Mouse (Mus musculus): ENCODE data around the gene Gpr85.

The Gpr85 gene

DNA sequence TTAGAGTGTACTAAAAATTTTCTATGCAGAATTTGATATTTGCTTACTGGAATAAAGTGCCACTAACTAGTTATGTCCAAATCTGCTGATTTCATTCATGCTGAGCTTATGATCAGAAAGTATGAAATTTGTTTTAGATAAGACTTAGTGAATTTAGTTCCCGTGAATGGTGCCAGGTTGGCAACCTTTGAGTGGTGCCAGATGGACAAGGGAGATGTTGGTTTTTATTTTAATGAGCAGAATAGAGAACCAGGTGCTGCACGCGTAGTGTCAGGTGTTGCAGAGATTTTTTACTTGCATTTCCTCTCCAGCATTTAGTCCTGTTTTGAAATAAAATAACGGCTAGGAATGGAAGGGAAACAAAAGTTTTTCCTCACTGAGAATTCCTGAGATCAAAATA, 27.6 kb downstream of the Gpr85 start:
- DNase-seq = no peak

DNA sequence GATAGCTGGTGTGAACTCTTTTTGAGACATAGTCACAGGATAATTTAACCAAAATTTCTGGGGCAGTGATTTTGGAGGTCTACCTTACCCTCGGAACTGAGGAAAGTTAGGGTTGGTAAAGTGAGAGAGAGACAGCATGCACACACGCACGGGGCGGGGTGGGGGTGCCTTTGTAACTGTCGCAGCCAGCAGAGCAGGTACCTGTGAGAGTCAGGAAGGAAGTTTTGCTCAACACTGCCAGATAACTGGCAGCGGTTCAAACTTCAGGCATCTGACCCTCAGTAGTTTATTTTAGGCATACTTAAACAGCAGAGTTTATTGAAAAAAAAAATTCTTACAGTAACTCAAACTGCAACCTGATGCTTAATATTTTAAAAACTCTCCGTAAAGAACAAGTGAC, 39.7 kb downstream of the Gpr85 start:
- DNase-seq = no peak

DNA sequence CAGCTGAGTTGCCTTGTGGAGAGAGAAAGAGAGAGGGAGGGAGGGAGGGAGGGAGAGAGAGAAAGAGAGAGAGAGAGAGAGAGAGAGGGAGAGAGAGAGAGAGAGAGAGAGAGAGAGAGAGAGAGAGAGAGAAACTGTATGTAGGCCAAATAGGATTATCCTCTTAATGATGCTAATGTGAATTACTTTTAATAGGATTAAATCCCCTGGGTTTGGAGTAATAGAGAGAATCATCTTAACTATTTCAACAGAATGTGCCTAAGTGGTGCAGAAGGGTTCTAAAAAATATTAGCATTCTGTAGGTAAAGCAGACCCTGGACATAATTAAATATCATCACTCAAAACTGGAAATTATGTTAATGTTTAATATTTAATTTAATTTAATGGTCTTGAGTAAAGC, 42.4 kb downstream of the Gpr85 start:
- DNase-seq = no peak

Measured in right cerebral cortex, postnatal 4 days (tissue).